Mouse (Mus musculus): ENCODE measurements at regions not wholly inside any gene's neighbourhood (a gene's known extent, or its start where the extent isn't known, plus 50 kb on each side); places are given as distances from the start of the nearest gene placed in this dataset.
A peak's percentile ranks its signal among the peaks of the same experiment; 100 is the strongest.

- WGBS = 80% methylated on average over 4 of the region's 4 CpGs
- Histone ChIP-seq H3K27ac (replicated peaks) (no peak overlapping the region), H3K4me1 (peaks cover 17% of the 10 kb centered on the region), H3K36me3 (replicated peaks) (no peaks in the 10 kb centered on the region), H3K9me3 (0 out of 2 replicates have a peak, but pooled peaks cover 4% of the 10 kb centered on the region), H3K4me3 (no peak overlapping the region), H3K27me3 (replicated peaks; ENCODE audit: low read depth, poor library complexity, severe bottlenecking) (no peaks in the 10 kb centered on the region)
- no peak for DNase-seq (ENCODE audit: low spot score)
Measured at GRCm38 (mm10) chr5:107035376-107035775, 71.3 kb downstream of the Cdc7 start.

GRCm38 (mm10) chr5:107035782-107036181, 71.7 kb downstream of the Cdc7 start:
- no peaks in the 10 kb centered on the region for H3K36me3 ChIP-seq (replicated peaks)
- H3K4me1 ChIP-seq = peaks cover 17% of the 10 kb centered on the region
- no peak overlapping the region for H3K4me3 ChIP-seq
- WGBS = 50% methylated on average over 6 of the region's 6 CpGs
- no peaks in the 10 kb centered on the region for H3K27me3 ChIP-seq (replicated peaks; ENCODE audit: low read depth, poor library complexity, severe bottlenecking)
- 0 out of 2 replicates have a peak, but pooled peaks cover 4% of the 10 kb centered on the region for H3K9me3 ChIP-seq
- no peak for DNase-seq (ENCODE audit: low spot score)
- H3K27ac ChIP-seq (replicated peaks) = no peak overlapping the region

GRCm38 (mm10) chr5:107036475-107036874, 72.4 kb downstream of the Cdc7 start:
- 0 out of 2 replicates have a peak, but pooled peaks cover 4% of the 10 kb centered on the region for H3K9me3 ChIP-seq
- no peak overlapping the region for H3K4me3 ChIP-seq
- no peak for DNase-seq (ENCODE audit: low spot score)
- no peaks in the 10 kb centered on the region for H3K27me3 ChIP-seq (replicated peaks; ENCODE audit: low read depth, poor library complexity, severe bottlenecking)
- peak overlapping the region; percentile 6; the same call in 1 of the 2 replicates for H3K27ac ChIP-seq (replicated peaks)
- 81% methylated on average over 6 of the region's 6 CpGs for WGBS
- no peaks in the 10 kb centered on the region for H3K36me3 ChIP-seq (replicated peaks)
- H3K4me1 ChIP-seq = peaks cover 17% of the 10 kb centered on the region

GRCm38 (mm10) chr5:107037087-107037486, 73.0 kb downstream of the Cdc7 start:
- WGBS = 84% methylated on average over 6 of the region's 6 CpGs
- Histone ChIP-seq H3K27me3 (replicated peaks; ENCODE audit: low read depth, poor library complexity, severe bottlenecking) (no peaks in the 10 kb centered on the region), H3K4me3 (no peak overlapping the region)

GRCm38 (mm10) chr5:107039340-107039739, 75.2 kb downstream of the Cdc7 start:
- no peak overlapping the region for H3K4me3 ChIP-seq
- peaks cover 29% of the 10 kb centered on the region for H3K4me1 ChIP-seq
- no peaks in the 10 kb centered on the region for H3K36me3 ChIP-seq (replicated peaks)
- 0 out of 2 replicates have a peak, but pooled peaks cover 4% of the 10 kb centered on the region for H3K9me3 ChIP-seq
- no peak overlapping the region for H3K27ac ChIP-seq (replicated peaks)
- 95% methylated on average over 8 of the region's 8 CpGs for WGBS
- no peaks in the 10 kb centered on the region for H3K27me3 ChIP-seq (replicated peaks; ENCODE audit: low read depth, poor library complexity, severe bottlenecking)
- no peak for DNase-seq (ENCODE audit: low spot score)

More at GRCm38 (mm10) chr5:107037087-107037486, 73.0 kb downstream of the Cdc7 start:
- Histone ChIP-seq H3K27ac (replicated peaks) (no peak overlapping the region), H3K9me3 (0 out of 2 replicates have a peak, but pooled peaks cover 4% of the 10 kb centered on the region), H3K4me1 (peaks cover 17% of the 10 kb centered on the region), H3K36me3 (replicated peaks) (no peaks in the 10 kb centered on the region)
- no peak for DNase-seq (ENCODE audit: low spot score)

- WGBS = 93% methylated on average over 6 of the region's 6 CpGs
- Histone ChIP-seq H3K4me3 (no peak overlapping the region), H3K27me3 (replicated peaks; ENCODE audit: low read depth, poor library complexity, severe bottlenecking) (no peaks in the 10 kb centered on the region), H3K36me3 (replicated peaks) (no peaks in the 10 kb centered on the region), H3K9me3 (0 out of 2 replicates have a peak, but pooled peaks cover 4% of the 10 kb centered on the region), H3K4me1 (peaks cover 29% of the 10 kb centered on the region), H3K27ac (replicated peaks) (no peak overlapping the region)
- DNase-seq (ENCODE audit: low spot score) = no peak
Measured at GRCm38 (mm10) chr5:107039956-107040355, 75.8 kb downstream of the Cdc7 start.

GRCm38 (mm10) chr5:107040489-107040888, 76.4 kb downstream of the Cdc7 start:
- no peaks in the 10 kb centered on the region for H3K36me3 ChIP-seq (replicated peaks)
- WGBS = 89% methylated on average over 10 of the region's 10 CpGs
- no peak overlapping the region for H3K27ac ChIP-seq (replicated peaks)
- DNase-seq (ENCODE audit: low spot score) = no peak
- H3K4me3 ChIP-seq = no peak overlapping the region
- 0 out of 2 replicates have a peak, but pooled peaks cover 4% of the 10 kb centered on the region for H3K9me3 ChIP-seq
- peaks cover 24% of the 10 kb centered on the region for H3K4me1 ChIP-seq
- no peaks in the 10 kb centered on the region for H3K27me3 ChIP-seq (replicated peaks; ENCODE audit: low read depth, poor library complexity, severe bottlenecking)

- Histone ChIP-seq H3K4me3 (no peak overlapping the region), H3K9me3 (no peaks in the 10 kb centered on the region), H3K4me1 (peaks cover 20% of the 10 kb centered on the region), H3K27ac (replicated peaks) (no peak overlapping the region), H3K36me3 (replicated peaks) (no peaks in the 10 kb centered on the region), H3K27me3 (replicated peaks; ENCODE audit: low read depth, poor library complexity, severe bottlenecking) (no peaks in the 10 kb centered on the region)
- DNase-seq (ENCODE audit: low spot score) = no peak
- 73% methylated on average over 10 of the region's 10 CpGs for WGBS
Measured at GRCm38 (mm10) chr5:107045163-107045562, 81.0 kb downstream of the Cdc7 start.

- peak overlapping the region; percentile 37 for H3K27ac ChIP-seq (replicated peaks)
- H3K36me3 ChIP-seq (replicated peaks) = no peaks in the 10 kb centered on the region
- H3K4me1 ChIP-seq = peaks cover 25% of the 10 kb centered on the region
- WGBS = 26% methylated on average over 4 of the region's 4 CpGs
- no peak overlapping the region for H3K4me3 ChIP-seq
- no peak for DNase-seq (ENCODE audit: low spot score)
- no peaks in the 10 kb centered on the region for H3K27me3 ChIP-seq (replicated peaks; ENCODE audit: low read depth, poor library complexity, severe bottlenecking)
- no peaks in the 10 kb centered on the region for H3K9me3 ChIP-seq
Measured at GRCm38 (mm10) chr5:107046501-107046931, 82.4 kb downstream of the Cdc7 start.

- H3K27ac ChIP-seq (replicated peaks) = no peak overlapping the region
- no peak overlapping the region for H3K4me3 ChIP-seq
- H3K27me3 ChIP-seq (replicated peaks; ENCODE audit: low read depth, poor library complexity, severe bottlenecking) = no peaks in the 10 kb centered on the region
- no peak for DNase-seq (ENCODE audit: low spot score)
- no peaks in the 10 kb centered on the region for H3K9me3 ChIP-seq
- WGBS = 81% methylated on average over 5 of the region's 5 CpGs
- no peaks in the 10 kb centered on the region for H3K36me3 ChIP-seq (replicated peaks)
- H3K4me1 ChIP-seq = peaks cover 19% of the 10 kb centered on the region
Measured at GRCm38 (mm10) chr5:107048607-107049006, 84.5 kb downstream of the Cdc7 start.

- 76% methylated on average over 3 of the region's 3 CpGs for WGBS
- Histone ChIP-seq H3K4me1 (peaks cover 21% of the 10 kb centered on the region), H3K4me3 (no peak overlapping the region), H3K9me3 (no peaks in the 10 kb centered on the region), H3K27ac (replicated peaks) (no peak overlapping the region), H3K27me3 (replicated peaks; ENCODE audit: low read depth, poor library complexity, severe bottlenecking) (no peaks in the 10 kb centered on the region), H3K36me3 (replicated peaks) (no peaks in the 10 kb centered on the region)
- no peak for DNase-seq (ENCODE audit: low spot score)
Measured at GRCm38 (mm10) chr5:107050076-107050475, 86.0 kb downstream of the Cdc7 start.

- H3K27ac ChIP-seq (replicated peaks) = no peak overlapping the region
- H3K36me3 ChIP-seq (replicated peaks) = no peaks in the 10 kb centered on the region
- H3K4me1 ChIP-seq = peaks cover 21% of the 10 kb centered on the region
- H3K4me3 ChIP-seq = no peak overlapping the region
- no peaks in the 10 kb centered on the region for H3K27me3 ChIP-seq (replicated peaks; ENCODE audit: low read depth, poor library complexity, severe bottlenecking)
- 67% methylated on average over 10 of the region's 10 CpGs for WGBS
- peak; percentile 43 for DNase-seq (ENCODE audit: low spot score)
- H3K9me3 ChIP-seq = no peaks in the 10 kb centered on the region
Measured at GRCm38 (mm10) chr5:107051868-107052267, 87.7 kb downstream of the Cdc7 start.

GRCm38 (mm10) chr5:107054900-107055452, 90.9 kb downstream of the Cdc7 start:
- WGBS = 76% methylated on average over 6 of the region's 6 CpGs
- peak overlapping the region; percentile 14; the same call in 1 of the 2 replicates for H3K27ac ChIP-seq (replicated peaks)
- H3K9me3 ChIP-seq = no peaks in the 10 kb centered on the region
- H3K4me1 ChIP-seq = peaks cover 23% of the 10 kb centered on the region
- no peak for DNase-seq (ENCODE audit: low spot score)
- no peaks in the 10 kb centered on the region for H3K36me3 ChIP-seq (replicated peaks)
- no peaks in the 10 kb centered on the region for H3K27me3 ChIP-seq (replicated peaks; ENCODE audit: low read depth, poor library complexity, severe bottlenecking)
- H3K4me3 ChIP-seq = no peak overlapping the region

All from embryonic facial prominence, embryonic 10.5 days (tissue).